Mouse (Mus musculus) gastrocnemius, adult 8-10 months (tissue): ENCODE measurements around the gene Gm43720. TPM values are rescaled to one million over a fixed set of nuclear protein-coding genes. Genes with fewer than 3 reads are reported as not detected.
"Not testable (repeated sequence)": the region's sequence is repeated elsewhere in the genome, so short reads cannot be mapped to it uniquely, and the experiment has no call there.

ENCODE experiments used
- DNase-seq, 2 experiments: peaks; one replicate each; pipeline ENCODE4 v3.0.0; 2022; ENCODE audit warnings: low spot score in 2 of 2
- total RNA-seq, 4 experiments: library from RNA; stranded (reverse); gene quantifications; 2 replicates each; pipeline ENCODE4 v1.2.4; 2022

Gene Gm43720
- total RNA-seq, 4 experiments from 2014 or later = not detected

DNA sequence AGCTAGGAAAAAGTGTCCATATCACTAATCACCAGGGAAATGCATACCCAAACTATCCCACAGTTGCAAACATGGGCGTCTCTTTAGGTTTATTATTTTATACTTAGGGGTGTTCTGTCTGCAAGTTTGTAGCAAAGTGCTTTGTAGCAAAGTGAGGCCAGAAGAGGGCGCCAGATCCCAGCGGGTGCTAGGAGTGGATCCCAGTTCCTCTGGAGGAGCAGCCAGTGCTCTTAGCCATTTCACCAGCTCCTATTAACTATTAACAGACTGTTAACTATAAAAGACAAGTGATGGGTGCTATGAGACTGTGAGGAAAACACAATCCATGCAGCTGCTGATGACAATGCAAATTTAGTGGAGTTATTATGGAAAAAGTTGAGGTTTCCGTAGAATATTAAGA, 57.6 kb downstream of the Gm43720 start:
- peak; percentile 49 to 50 for DNase-seq

DNA sequence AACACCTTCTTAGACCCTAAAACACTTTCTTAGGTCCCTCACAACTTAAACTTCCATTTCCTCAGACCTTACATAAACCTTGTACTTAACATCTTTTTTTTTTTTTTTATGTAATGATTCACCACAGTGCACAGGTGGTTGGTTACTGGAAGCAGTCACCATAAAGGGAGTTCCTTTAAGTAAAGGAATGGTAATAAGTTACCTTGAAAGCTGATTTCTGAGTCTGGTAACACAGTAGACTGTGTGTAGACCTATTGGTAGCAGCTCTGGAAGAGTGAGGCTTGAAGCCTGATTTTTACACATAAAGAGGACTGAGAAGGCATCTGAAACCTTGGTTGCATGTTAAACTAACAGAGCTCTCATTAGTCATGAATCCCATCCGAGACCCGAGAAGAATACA, 59.9 kb downstream of the Gm43720 start:
- no peak for DNase-seq

DNA sequence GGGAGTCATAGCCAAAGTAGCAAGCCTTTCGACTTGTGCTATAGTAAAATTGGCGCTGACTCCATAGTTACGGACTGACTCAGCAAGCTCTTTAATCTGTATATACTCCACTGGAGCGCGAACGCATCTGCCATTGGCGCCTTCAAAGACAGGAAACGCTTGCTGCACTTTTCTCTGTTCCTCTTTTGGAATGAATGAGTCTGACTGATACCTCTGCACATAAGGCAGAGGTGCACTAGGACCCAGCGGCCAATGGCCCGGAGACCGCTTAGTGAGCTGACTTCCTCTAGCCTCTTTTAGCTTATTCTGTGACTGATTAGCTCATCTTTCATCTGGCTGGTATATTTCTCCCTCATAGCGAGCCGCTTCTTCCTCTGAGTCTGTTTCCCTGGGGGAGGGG, 63.1 kb downstream of the Gm43720 start:
- DNase-seq = not testable (repeated sequence)

Other genes starting within 250 kb of the Gm43720 start
- not detected for gene Smok3c, start 226.8 kb downstream of the Gm43720 start, total RNA-seq
- 10 to 100 TPM in 3 of 4 experiments, 1 to 10 TPM in 1; 9.6 to 11.6 (median 10.6) TPM for gene Zkscan1, start 194.9 kb downstream of the Gm43720 start, total RNA-seq
- gene Zscan21, start 163.1 kb downstream of the Gm43720 start, total RNA-seq = 10 to 100 TPM; 14.3 to 17.0 (median 15.2) TPM
- gene Zfp113, start 124.2 kb downstream of the Gm43720 start, total RNA-seq = 1 to 10 TPM; 4.8 to 6.6 (median 5.3) TPM
- gene Cops6, start 118.9 kb downstream of the Gm43720 start, total RNA-seq = 100 to 1,000 TPM; 107 to 117 (median 110) TPM
- 10 to 100 TPM in 1 of 4 experiments, 1 to 10 TPM in 3; 7.2 to 10.6 (median 7.5) TPM for gene Ap4m1, start 108.0 kb downstream of the Gm43720 start, total RNA-seq
- 1 to 10 TPM; 6.1 to 8.2 (median 6.8) TPM for gene Mcm7, start 107.5 kb downstream of the Gm43720 start, total RNA-seq
- 10 to 100 TPM; 33.9 to 42.1 (median 36.6) TPM for gene Taf6, start 92.5 kb downstream of the Gm43720 start, total RNA-seq
- 1 to 10 TPM; 1.9 to 3.6 (median 2.2) TPM for gene Cnpy4, start 92.5 kb downstream of the Gm43720 start, total RNA-seq
- 1 to 10 TPM; 1.5 to 2.3 (median 1.8) TPM for gene Mblac1, start 85.6 kb downstream of the Gm43720 start, total RNA-seq
- under 1 TPM; 0.12 to 0.38 (median 0.19) TPM for gene Nxpe5, start 54.1 kb downstream of the Gm43720 start, total RNA-seq
- gene Lamtor4, start 24.5 kb downstream of the Gm43720 start, total RNA-seq = 10 to 100 TPM; 51.1 to 57.2 (median 53.1) TPM
- 1 to 10 TPM; 1.4 to 3.0 (median 2.3) TPM for gene BC037034, start 15.9 kb downstream of the Gm43720 start, total RNA-seq
- gene Gal3st4, start 7.1 kb downstream of the Gm43720 start, total RNA-seq = under 1 TPM in 1 of 4 experiments, not detected in 3; 0.16 TPM
- gene Gpc2, start within 50 bp of the Gm43720 start, total RNA-seq = under 1 TPM in 2 of 4 experiments, not detected in 2; 0.10 to 0.22 TPM
- not detected for gene Stag3, start 282 bp upstream of the Gm43720 start, total RNA-seq
- gene Pvrig, start 62.0 kb upstream of the Gm43720 start, total RNA-seq = not detected
- 1 to 10 TPM; 2.0 to 2.5 (median 2.3) TPM for gene Zfp157, start 161.5 kb upstream of the Gm43720 start, total RNA-seq